Mouse (Mus musculus) left cerebral cortex, postnatal 10 days (tissue): ENCODE measurements at regions not wholly inside any gene's neighbourhood (a gene's known extent, or its start where the extent isn't known, plus 50 kb on each side); places are given as distances from the start of the nearest gene placed in this dataset.

Experiments used
- DNase-seq, 2 experiments: peaks; one replicate each; pipeline ENCODE4 v3.0.0; 2021 to 2022; ENCODE audit warnings: low spot score in 2 of 2, mixed read lengths in 1 of 2; ENCODE audit errors: extremely low spot score in 1 of 2
- intact Hi-C: fragments of 180-260 bp; cut with DNase I; formaldehyde crosslinking; loops from one replicate; pipeline ENCODE4 v1.15.1; 2025

GRCm38 (mm10) chr9:14199116-14199515, 75.8 kb upstream of the Sesn3 start:
- DNase-seq = no peak
- intact Hi-C loops = no loop called here

DNA sequence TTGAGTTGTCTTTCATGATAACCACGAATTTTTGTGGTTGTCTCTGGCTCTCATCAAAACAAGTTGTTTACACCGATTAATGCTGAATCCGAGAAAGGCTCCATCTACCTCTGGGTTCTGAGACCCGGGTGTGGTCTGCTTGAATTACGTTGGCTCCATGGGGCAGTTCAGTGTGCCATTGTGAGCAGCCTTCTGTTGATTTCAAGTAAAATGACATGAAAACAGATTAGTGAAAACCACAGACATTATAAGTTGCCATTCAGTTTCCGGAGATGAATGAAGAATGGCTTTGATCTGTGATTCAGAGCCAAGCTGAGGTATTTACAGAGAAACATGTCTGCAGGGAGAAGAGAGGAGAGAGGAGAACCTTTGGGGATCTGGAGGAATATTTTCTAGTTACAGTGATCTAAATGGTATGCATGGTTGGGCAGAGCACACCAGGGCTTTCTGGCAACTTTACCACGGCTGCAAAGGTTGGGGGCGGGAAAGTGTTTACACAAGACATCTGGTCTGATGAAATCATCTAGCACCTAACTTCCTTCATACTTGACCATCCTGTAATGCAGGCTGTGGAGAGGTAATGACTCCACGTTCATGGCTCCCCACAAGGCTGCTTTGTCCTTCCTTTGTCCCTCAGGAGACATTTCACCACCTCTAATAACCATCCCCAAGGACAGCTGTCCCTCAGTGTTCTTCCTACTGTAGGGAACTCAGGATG, 74.7 kb upstream of the Sesn3 start:
- intact Hi-C loops = no loop called here
- no peak for DNase-seq

DNA sequence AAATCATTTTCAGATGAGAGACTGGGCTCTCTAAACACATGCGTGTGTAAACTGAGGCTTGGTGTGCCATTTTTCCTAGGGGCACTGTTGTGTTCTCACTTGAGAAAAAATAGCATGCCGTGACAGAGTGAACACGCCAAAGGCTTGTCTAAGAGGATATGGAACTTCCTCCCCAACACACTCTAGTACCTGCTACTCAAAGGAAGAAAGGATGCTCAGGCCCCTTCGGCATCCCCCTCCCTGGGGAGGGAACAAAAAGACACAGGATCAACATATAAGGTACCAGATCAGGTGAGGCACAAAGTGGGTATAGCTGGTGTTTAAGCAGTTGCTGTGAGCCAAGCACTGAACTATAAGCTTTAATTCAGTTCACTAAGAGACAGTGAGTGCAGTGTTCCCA, 74.0 kb upstream of the Sesn3 start:
- intact Hi-C loops = no loop called here
- DNase-seq = no peak

GRCm38 (mm10) chr9:14202551-14203306, 72.1 kb upstream of the Sesn3 start:
- intact Hi-C loops = no loop called here
- no peak for DNase-seq

DNA sequence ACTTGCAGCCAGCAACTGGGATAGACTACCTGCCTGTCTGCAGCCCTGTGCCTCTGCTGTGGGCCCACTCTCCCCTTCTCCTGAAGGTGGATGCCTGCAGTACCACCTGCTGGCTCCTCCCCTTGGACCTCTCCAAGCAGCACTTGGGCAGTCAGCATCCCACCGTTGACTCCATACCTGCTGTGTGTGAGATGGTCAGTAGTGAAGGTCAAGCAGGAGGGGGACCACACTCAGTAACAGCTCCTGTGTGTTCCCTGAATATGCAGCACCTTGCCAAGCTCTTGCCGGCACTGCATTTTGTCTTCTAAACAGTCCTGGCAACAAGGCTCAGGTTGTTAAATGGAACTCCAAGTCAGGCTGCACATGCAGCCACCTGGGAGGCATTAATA, 71.6 kb upstream of the Sesn3 start:
- DNase-seq = no peak
- intact Hi-C loops = no loop called here

DNA sequence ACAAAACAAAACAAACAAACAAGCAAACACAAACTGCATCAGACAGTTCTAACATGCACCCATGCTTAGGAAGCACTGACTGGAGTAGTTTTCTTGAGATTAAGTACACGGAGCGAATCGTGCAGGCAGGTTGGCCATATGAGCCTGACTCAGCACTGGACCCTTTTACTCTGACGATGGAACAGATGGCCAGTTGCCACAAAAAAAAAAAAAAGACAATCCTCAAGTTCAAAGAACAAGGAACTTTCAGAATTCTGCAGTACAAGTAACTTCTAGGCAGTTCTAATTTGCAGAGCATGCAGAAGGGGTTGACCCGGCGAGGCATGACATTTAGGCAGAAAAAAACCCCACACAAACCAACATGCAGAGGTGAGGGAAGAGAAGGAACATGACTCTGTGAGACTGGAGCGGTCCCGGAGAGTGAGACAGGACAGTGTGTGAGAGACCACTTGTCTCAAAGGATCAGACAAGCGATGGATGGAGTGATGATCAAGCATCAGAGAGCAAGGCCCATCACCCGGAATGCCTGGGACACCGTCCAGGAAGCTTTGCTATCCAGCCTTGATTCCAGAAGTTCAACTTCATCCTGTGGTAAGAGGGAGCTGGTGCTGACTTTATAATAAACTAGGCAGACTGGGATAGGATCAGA, 71.0 kb upstream of the Sesn3 start:
- DNase-seq = no peak
- intact Hi-C loops = no loop called here

DNA sequence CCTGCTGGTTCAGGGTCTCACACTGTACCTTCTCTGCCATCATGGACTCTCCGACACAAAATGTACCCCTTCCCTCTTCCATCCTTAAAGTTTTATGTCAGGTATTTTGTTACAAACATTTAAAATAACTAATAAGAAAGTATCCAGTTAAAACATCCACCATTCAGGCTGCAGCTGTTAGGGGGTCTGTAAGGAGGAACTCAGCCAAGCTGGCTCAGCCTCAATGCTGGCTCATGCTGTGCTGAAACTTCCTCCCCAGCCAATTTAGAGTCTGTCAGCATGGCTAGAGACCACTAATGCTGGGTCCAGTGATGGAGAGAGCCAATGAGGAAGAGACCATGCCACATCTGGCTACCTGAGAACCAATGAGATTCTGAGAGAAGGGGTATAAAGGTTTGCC, 70.0 kb upstream of the Sesn3 start:
- intact Hi-C loops = no loop called here
- DNase-seq = no peak

DNA sequence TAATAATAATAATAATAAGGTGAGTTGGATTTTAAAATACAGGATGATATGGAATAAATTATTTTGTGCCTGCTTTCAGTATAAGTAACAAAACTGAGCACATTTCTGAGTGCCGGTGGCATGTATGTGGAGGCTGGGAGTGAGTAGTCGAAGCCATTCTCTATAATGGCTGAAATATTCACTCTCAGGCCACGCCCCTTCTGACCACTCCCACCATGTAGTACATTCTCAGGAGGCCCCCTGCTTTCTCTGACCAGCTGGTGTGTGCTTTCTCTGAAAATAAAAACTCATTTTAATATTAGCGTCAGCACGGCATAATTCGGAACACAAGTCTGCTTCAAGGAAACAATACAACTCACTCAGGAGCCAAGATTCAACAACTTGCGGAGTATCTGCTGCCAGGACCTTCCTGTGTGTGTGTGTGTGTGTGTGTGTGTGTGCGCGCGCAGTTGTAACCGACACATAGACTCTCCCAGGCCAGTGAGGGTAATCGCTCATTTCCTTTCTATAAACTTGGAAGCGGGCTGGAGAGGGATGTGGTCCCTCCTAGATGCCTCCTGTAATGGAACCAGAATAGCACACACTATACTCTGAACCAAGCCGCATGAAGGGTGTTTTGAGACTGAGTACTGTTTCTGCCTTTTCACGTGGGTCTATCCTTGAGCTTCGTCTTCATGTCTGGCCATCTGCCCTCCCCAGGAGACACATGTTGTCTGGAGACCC, 67.9 kb upstream of the Sesn3 start:
- peak in 1 of 2 experiments; percentile 58 for DNase-seq
- intact Hi-C loops = no loop called here

GRCm38 (mm10) chr9:14207561-14207936, 67.3 kb upstream of the Sesn3 start:
- DNase-seq = no peak
- intact Hi-C loops = no loop called here

DNA sequence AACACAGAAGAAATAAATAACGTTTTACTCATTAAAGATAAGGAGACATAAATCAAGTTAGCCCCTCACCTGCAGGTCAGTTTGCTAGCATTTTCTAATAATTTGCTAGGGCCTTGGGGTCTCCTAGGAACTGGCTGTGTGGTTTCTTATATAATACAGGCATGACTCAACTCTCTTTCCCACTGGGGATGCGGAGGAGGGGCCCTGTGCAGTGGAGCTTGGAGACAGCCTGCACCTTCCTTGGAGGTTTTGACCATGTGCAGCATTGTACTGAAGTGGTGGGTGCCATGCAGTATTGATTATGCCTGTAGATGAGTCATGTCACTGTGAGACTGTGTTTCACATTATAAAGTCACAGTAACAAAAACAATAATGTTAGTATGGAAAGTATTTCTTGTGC, 61.6 kb upstream of the Sesn3 start:
- no peak for DNase-seq
- intact Hi-C loops = no loop called here

DNA sequence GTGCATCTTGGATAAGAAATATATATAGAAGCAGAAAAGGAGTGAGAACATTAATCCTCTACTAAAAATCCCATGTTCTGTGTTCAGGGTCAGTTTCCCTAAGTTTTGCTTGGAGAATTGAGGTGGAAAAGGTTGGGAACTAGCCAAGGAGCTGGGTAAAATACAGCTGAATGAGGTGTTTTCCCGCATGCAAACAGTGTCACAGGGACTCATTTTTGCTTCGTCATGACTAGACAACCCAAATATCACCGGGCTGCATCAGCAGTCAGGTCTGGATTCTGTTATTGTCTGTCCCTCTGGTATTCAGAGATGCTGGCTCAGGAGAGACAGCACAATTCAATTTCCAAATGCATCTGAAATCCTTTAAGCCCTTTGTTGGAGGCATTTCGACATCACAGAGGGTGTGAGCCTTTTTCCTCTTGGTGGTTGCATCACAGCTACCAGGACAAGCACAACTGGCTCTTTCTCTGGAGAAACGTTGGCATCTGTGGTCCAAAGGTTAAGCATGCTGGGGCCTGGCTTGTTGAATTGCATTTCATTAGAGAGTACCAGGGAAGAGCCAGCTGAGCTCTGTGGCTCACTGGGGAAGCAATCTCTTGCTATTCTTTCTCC, 59.6 kb upstream of the Sesn3 start:
- no peak for DNase-seq
- intact Hi-C loops = no loop called here

DNA sequence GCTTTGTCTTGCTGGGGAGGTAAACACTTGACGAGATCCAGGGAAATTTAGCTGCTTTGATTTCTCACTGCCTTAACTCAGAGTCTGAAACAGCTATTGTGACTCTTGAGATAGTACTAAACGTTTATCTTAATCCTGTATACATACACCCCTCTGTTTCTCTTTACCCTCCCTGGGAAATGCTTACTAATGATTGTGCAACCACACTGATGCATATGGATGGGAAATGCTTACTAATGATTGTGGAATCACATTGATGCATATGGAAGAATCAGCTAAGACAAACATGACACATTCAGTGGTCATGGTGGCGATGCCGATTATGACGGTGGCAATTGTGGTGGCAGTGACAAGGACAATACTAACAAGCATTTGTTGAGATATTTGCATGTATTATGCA, 58.9 kb upstream of the Sesn3 start:
- intact Hi-C loops = no loop called here

DNA sequence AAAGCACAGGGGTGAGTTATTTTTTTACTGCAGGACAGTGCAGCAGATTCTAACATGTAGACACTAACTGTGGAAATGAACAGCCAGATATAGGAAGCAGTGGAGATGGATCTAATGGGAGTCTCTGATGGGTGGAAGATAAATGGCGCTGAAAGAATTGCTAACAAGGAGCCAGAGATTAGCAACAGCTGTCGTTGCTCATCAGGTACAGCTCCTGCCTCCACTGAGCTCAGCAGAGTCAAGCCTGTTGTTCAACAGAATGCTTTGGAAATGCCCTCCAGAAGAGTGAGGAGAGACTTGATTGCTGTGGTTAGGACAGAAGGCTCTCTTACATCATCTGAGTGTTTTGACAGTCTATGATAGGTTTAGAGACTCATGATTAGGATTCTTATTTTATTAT, 51.9 kb upstream of the Sesn3 start:
- DNase-seq = no peak
- intact Hi-C loops = no loop called here

More for the DNA sequence above, 58.9 kb upstream of the Sesn3 start:
- DNase-seq = no peak
